Mouse (Mus musculus) embryonic facial prominence, embryonic 11.5 days (tissue): Measurements from ENCODE around the gene Drc1. TPM values are rescaled to one million over a fixed set of nuclear protein-coding genes. Genes with fewer than 3 reads are reported as not detected.

Source experiments
- ATAC-seq: fragments of 200-750 bp; cut with Nextera tagmentation; replicated peaks from 2 replicates; pipeline ENCODE4 v1.8.0; 2017; ENCODE audit warnings: low read depth; ENCODE audit not compliant: insufficient number of reproducible peaks, low FRiP score, low TSS enrichment
- DNase-seq: peaks from one replicate; pipeline ENCODE4 v3.0.0-alpha.2; 2015; ENCODE audit warnings: low spot score
- H3K27ac ChIP-seq: fragments of 300-500 bp; sonication (generic); replicated peaks from 2 replicates; pipeline ENCODE4 v1.5.1; 2014; ENCODE audit warnings: mild to moderate bottlenecking, low read depth, low read length, control low read depth
- H3K27me3 ChIP-seq: fragments of 300-500 bp; sonication (generic); 2 replicates; pipeline ENCODE4 v1.6.1; 2014; ENCODE audit warnings: mild to moderate bottlenecking, low read length, moderate library complexity, mixed read lengths; ENCODE audit not compliant: control insufficient read depth, insufficient read depth
- H3K36me3 ChIP-seq: fragments of 300-500 bp; sonication (generic); replicated peaks from 2 replicates; pipeline ENCODE4 v1.6.1; 2014; ENCODE audit warnings: low read depth, mild to moderate bottlenecking, low read length, moderate library complexity, mixed read lengths; ENCODE audit not compliant: control insufficient read depth, insufficient read depth
- H3K4me1 ChIP-seq: fragments of 300-500 bp; sonication (generic); 2 replicates; pipeline ENCODE4 v1.6.1; 2014; ENCODE audit warnings: low read length, mixed read lengths; ENCODE audit not compliant: control insufficient read depth, insufficient read depth
- H3K4me2 ChIP-seq: fragments of 300-500 bp; sonication (generic); 2 replicates; pipeline ENCODE4 v1.6.1; 2014; ENCODE audit warnings: low read depth, mild to moderate bottlenecking, control low read depth, low read length, moderate library complexity
- H3K4me3 ChIP-seq: fragments of 300-500 bp; sonication (generic); 2 replicates; pipeline ENCODE4 v1.5.1; 2014; ENCODE audit warnings: low read depth, low read length, control low read depth
- H3K9ac ChIP-seq: fragments of 300-500 bp; sonication (generic); replicated peaks from 2 replicates; pipeline ENCODE4 v1.6.1; 2014; ENCODE audit warnings: mild to moderate bottlenecking, control low read depth, low read length
- H3K9me3 ChIP-seq: fragments of 300-500 bp; sonication (generic); replicated peaks from 2 replicates; pipeline ENCODE4 v1.6.1; 2016; ENCODE audit warnings: mild to moderate bottlenecking, low read length, inconsistent platforms, mixed read lengths; ENCODE audit not compliant: control insufficient read depth
- WGBS: fragments of 180-500 bp; shearing (Covaris S2); extraction: QIAGEN DNeasy Blood & Tissue Kit; methylation state at CpG from one replicate; pipeline ENCODE4 v1.1.7; 2014; 5-methylcytosine and 5-hydroxymethylcytosine counted together
- polyA plus RNA-seq: library from polyadenylated mRNA; unstranded; fragments of >200 nt; fragmentation: Nextera tagmentation; extraction: Ambion mirVana; gene quantifications from 2 replicates; pipeline ENCODE4 v1.2.1, GENCODE M21; 2014

Drc1 gene
- polyA plus RNA-seq, 1 experiment from 2014 or later: 0.21 TPM

GRCm38 (mm10) chr5:30356647-30357046 is 75.5 kb downstream of the Drc1 start:
- H3K4me2 ChIP-seq: no peak overlapping the region
- no peak overlapping the region for H3K4me3 ChIP-seq

GRCm38 (mm10) chr5:30358436-30359099 is 77.4 kb downstream of the Drc1 start:
- H3K9me3 ChIP-seq: no peaks in the 10 kb centered on the region
- no peaks in the 10 kb centered on the region for H3K27me3 ChIP-seq
- no peak for ATAC-seq
- H3K36me3 ChIP-seq: no peaks in the 10 kb centered on the region
- no peak overlapping the region for H3K4me2 ChIP-seq
- H3K9ac ChIP-seq: no peak overlapping the region
- H3K4me1 ChIP-seq: no peaks in the 10 kb centered on the region
- no peak overlapping the region for H3K4me3 ChIP-seq
- WGBS: 88% methylated on average over 10 of the region's 10 CpGs
- no peak overlapping the region for H3K27ac ChIP-seq
- DNase-seq: no peak

More at GRCm38 (mm10) chr5:30356647-30357046, 75.5 kb downstream of the Drc1 start:
- H3K27ac ChIP-seq: no peak overlapping the region
- H3K27me3 ChIP-seq: no peaks in the 10 kb centered on the region
- no peaks in the 10 kb centered on the region for H3K9me3 ChIP-seq
- DNase-seq: no peak
- no peaks in the 10 kb centered on the region for H3K4me1 ChIP-seq
- WGBS: 76% methylated on average over 7 of the region's 7 CpGs
- no peak for ATAC-seq
- H3K9ac ChIP-seq: no peak overlapping the region
- no peaks in the 10 kb centered on the region for H3K36me3 ChIP-seq

- no peaks in the 10 kb centered on the region for H3K4me1 ChIP-seq
- ATAC-seq (no peak), DNase-seq (no peak)
- H3K9me3 ChIP-seq: no peaks in the 10 kb centered on the region
- H3K27ac ChIP-seq: no peak overlapping the region
- H3K27me3 ChIP-seq: no peaks in the 10 kb centered on the region
- no peak overlapping the region for H3K9ac ChIP-seq
- WGBS: 80% methylated on average over 8 of the region's 8 CpGs
- H3K4me2 ChIP-seq: no peak overlapping the region
- no peak overlapping the region for H3K4me3 ChIP-seq
- H3K36me3 ChIP-seq: no peaks in the 10 kb centered on the region
Measured at GRCm38 (mm10) chr5:30367405-30367804, 86.2 kb downstream of the Drc1 start.

- Histone ChIP-seq H3K9ac (no peak overlapping the region), H3K27me3 (no peaks in the 10 kb centered on the region), H3K4me1 (no peaks in the 10 kb centered on the region), H3K27ac (no peak overlapping the region), H3K9me3 (no peaks in the 10 kb centered on the region), H3K4me2 (no peak overlapping the region), H3K4me3 (no peak overlapping the region), H3K36me3 (no peaks in the 10 kb centered on the region)
- 70% methylated on average over 5 of the region's 5 CpGs for WGBS
- DNase-seq (no peak), ATAC-seq (no peak)
Measured at GRCm38 (mm10) chr5:30369426-30369825, 88.2 kb downstream of the Drc1 start.

- H3K36me3 ChIP-seq: no peaks in the 10 kb centered on the region
- 40% methylated on average over 7 of the region's 7 CpGs for WGBS
- DNase-seq (no peak), ATAC-seq (no peak)
- H3K4me2 ChIP-seq: no peak overlapping the region
- H3K27ac ChIP-seq: no peak overlapping the region
- H3K4me1 ChIP-seq: no peaks in the 10 kb centered on the region
- H3K9me3 ChIP-seq: no peaks in the 10 kb centered on the region
- no peak overlapping the region for H3K9ac ChIP-seq
- H3K27me3 ChIP-seq: no peaks in the 10 kb centered on the region
- no peak overlapping the region for H3K4me3 ChIP-seq
Measured at GRCm38 (mm10) chr5:30382876-30383275, 101.7 kb downstream of the Drc1 start.

- 82% methylated on average over 6 of the region's 6 CpGs for WGBS
- ATAC-seq: no peak
- Histone ChIP-seq H3K9ac (no peak overlapping the region), H3K4me1 (no peaks in the 10 kb centered on the region), H3K27ac (no peak overlapping the region), H3K4me2 (no peak overlapping the region), H3K27me3 (no peaks in the 10 kb centered on the region), H3K9me3 (no peaks in the 10 kb centered on the region), H3K36me3 (no peaks in the 10 kb centered on the region), H3K4me3 (no peak overlapping the region)
- DNase-seq: no peak
Measured at GRCm38 (mm10) chr5:30387726-30388125, 106.5 kb downstream of the Drc1 start.

- Histone ChIP-seq H3K4me3 (no peak overlapping the region), H3K27me3 (no peaks in the 10 kb centered on the region), H3K36me3 (no peaks in the 10 kb centered on the region), H3K4me1 (no peaks in the 10 kb centered on the region), H3K9ac (no peak overlapping the region), H3K27ac (no peak overlapping the region), H3K9me3 (no peaks in the 10 kb centered on the region), H3K4me2 (no peak overlapping the region)
- 85% methylated on average over 5 of the region's 5 CpGs for WGBS
- ATAC-seq (no peak), DNase-seq (no peak)
Measured at GRCm38 (mm10) chr5:30389836-30390235, 108.6 kb downstream of the Drc1 start.

- Histone ChIP-seq H3K9me3 (no peaks in the 10 kb centered on the region), H3K27ac (no peak overlapping the region), H3K4me2 (no peak overlapping the region), H3K27me3 (no peaks in the 10 kb centered on the region), H3K9ac (no peak overlapping the region), H3K4me3 (no peak overlapping the region), H3K36me3 (no peaks in the 10 kb centered on the region), H3K4me1 (no peaks in the 10 kb centered on the region)
- WGBS: 26% methylated on average over 7 of the region's 7 CpGs
- no peak for ATAC-seq
- peak; percentile 82 for DNase-seq
Measured at GRCm38 (mm10) chr5:30391473-30391872, 110.3 kb downstream of the Drc1 start.
